Mouse (Mus musculus): ENCODE measurements at regions not wholly inside any gene's neighbourhood (a gene's known extent, or its start where the extent isn't known, plus 50 kb on each side); places are given as distances from the start of the nearest gene placed in this dataset.
"Not testable (repeated sequence)": the region's sequence is repeated elsewhere in the genome, so short reads cannot be mapped to it uniquely, and the experiment has no call there.

DNA sequence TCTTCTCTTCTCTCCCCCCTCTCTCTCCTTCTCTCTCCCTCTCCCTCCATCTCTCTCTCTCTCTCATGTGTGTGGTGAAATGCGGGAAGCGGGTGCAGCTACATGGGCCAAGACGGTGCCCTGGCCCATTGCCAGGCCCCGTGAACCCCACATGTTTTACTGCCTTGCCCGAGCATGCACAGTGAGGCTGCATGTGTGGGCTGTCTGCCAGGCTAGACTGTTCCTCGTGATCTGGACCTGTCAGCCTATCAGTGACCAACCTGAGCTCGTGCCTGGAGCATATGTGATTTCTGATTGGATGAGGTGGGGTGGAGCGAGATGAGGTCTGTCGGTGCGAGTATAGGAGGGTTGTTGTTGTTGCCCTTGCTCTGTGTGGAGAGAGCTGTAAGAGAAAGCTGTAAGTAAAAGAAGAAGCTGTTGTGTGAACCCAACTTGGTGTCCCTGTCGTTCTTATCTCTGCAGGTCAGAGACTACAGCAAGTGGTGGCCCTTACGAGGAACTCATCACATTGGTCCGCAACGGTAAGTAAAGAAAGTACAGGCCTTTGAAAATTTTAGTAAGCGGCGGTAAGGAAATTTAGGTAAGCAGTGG lies 333.8 kb upstream of the Htr2a start:
- intact Hi-C loops (cut with DNase I), result no loop called here
- no peak overlapping the region for H3K27ac ChIP-seq
- TF ChIP-seq CTCF (IDR thresholded peaks at IDR 0.05), result no peak
- DNase-seq (ENCODE audit: extremely low spot score in 1 of 2, low spot score in 2 of 2), result no peak
- no peak overlapping the region for H3K4me3 ChIP-seq

DNA sequence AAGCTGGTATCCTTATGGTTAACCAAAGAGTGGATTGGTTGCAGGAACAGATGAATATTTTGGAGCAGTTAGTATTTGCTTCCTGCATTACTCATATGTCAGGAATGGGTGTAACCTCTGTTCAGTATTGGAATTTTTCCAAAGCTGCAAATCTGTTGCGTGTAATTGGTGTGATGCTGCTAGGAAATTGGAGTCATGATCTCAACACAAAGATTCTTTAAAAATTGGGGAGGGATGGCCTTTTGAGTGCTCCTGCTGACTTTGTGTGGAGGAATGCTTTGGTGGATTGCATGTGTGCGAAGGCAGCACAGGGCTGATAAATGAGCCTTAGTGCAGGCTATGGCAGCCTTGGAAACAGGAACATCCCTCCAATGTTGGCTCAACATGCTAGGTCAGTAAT lies 331.2 kb upstream of the Htr2a start:
- intact Hi-C loops (cut with DNase I); H3K27ac ChIP-seq: not testable (repeated sequence)

DNA sequence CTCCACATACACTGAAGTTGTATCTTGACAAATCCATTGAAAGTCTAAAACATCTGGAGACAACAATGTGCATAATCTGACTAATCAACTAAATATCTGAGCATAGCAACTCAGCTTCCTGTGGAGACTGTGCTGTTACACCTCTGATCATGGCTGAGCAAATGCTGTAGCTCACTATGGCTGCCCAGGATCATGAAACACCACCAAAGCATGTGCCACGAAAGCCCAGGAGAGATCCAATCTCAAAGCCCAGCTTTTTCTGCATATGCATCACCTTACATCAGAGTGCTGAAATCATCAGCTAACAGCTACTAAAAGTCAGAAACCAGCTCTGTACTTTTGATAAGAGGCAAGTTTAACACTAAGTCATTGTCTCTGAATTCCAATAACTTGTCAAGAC lies 313.3 kb upstream of the Htr2a start:
- TF ChIP-seq CTCF (IDR thresholded peaks at IDR 0.05), result no peak
- intact Hi-C loops (cut with DNase I), result no loop called here

More for the DNA sequence above, 331.2 kb upstream of the Htr2a start:
- DNase-seq (ENCODE audit: extremely low spot score in 1 of 2, low spot score in 2 of 2); H3K4me3 ChIP-seq: not testable (repeated sequence)

DNA sequence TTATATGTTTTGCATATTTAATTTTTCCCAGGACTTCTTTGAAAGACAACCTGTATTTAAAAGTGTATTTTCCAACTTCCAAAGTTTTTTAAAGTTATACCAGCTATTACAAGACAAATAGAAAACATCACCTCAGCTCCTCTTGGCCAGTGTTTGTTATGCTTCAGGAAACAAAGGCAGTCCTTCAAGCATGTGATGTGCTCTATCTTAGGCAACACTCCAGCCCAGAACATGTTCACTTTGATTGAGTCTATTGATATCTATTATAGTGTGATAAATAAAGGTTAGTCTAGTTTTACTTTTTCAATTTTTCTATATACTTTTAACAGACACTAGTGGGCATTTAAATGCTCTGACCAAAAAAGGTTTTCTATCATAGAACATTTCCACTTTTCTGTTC lies 289.9 kb upstream of the Htr2a start:
- intact Hi-C loops (cut with DNase I), result no loop called here
- TF ChIP-seq CTCF (IDR thresholded peaks at IDR 0.05), result no peak
- Histone ChIP-seq H3K4me3 (no peak overlapping the region), H3K27ac (no peak overlapping the region)
- DNase-seq (ENCODE audit: extremely low spot score in 1 of 2, low spot score in 2 of 2), result no peak

More for the DNA sequence above, 313.3 kb upstream of the Htr2a start:
- no peak overlapping the region for H3K4me3 ChIP-seq
- no peak for DNase-seq (ENCODE audit: extremely low spot score in 1 of 2, low spot score in 2 of 2)
- no peak overlapping the region for H3K27ac ChIP-seq

DNA sequence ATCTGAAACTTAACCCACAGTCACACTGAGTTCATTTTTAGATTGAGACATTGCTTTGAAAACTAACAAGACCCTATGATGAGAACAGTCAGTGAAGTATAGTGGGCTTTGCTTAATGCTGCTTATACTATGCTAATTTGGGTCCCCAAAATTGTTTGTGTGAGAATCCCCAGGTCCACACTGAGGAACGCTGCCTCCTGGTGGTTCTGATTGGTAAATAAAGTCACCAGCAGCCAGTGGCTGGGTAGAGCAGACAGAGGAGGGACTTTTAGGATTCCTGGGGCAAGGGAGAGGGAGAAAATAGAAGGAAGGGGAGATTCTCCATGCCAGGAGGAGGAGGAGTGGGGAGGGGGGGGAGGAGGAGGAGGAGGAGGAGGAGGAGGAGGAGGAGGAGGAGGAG lies 288.4 kb upstream of the Htr2a start:
- TF ChIP-seq CTCF (IDR thresholded peaks at IDR 0.05), result no peak; the same call in none of the 2 replicates
- Histone ChIP-seq H3K4me3 (no peak overlapping the region), H3K27ac (no peak overlapping the region)
- no peak for DNase-seq (ENCODE audit: extremely low spot score in 1 of 2, low spot score in 2 of 2)
- intact Hi-C loops (cut with DNase I), result no loop called here

DNA sequence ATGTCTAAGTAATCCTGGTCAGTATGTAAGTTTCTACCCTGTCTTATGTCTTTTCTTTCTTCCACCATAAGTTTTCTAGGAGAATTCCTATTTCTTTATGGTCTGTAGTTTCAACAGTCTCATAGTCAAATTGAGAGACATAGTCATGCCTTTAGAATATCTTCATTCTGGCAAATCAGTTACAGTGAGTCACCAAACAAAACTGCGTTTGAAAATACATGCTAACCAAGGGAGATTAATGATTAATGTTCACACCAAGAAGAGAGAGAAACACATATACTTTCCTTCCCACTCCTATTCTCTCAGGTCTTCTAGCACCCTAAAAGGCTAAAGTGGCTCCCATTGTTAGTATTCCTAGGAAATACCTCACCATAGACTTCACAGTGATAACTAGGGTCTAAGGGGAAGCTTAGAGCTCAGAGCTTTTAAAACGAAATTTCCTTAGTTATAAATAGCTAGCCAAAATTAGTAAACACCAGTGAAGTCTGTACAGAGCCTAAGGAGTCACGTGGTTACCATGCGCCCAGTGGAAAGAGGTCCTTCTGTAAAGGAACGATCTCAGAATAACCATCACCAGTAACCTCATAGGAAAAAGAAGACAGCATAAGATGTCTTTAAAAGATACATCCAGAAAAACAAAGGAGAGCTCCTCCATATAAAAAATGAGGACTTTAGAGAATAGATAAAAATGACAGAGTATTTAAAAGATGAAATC lies 281.8 kb upstream of the Htr2a start:
- intact Hi-C loops (cut with DNase I), result no loop called here
- no peak for TF ChIP-seq CTCF (IDR thresholded peaks at IDR 0.05)
- no peak for DNase-seq (ENCODE audit: extremely low spot score in 1 of 2, low spot score in 2 of 2)
- no peak overlapping the region for H3K4me3 ChIP-seq
- H3K27ac ChIP-seq, result no peak overlapping the region

DNA sequence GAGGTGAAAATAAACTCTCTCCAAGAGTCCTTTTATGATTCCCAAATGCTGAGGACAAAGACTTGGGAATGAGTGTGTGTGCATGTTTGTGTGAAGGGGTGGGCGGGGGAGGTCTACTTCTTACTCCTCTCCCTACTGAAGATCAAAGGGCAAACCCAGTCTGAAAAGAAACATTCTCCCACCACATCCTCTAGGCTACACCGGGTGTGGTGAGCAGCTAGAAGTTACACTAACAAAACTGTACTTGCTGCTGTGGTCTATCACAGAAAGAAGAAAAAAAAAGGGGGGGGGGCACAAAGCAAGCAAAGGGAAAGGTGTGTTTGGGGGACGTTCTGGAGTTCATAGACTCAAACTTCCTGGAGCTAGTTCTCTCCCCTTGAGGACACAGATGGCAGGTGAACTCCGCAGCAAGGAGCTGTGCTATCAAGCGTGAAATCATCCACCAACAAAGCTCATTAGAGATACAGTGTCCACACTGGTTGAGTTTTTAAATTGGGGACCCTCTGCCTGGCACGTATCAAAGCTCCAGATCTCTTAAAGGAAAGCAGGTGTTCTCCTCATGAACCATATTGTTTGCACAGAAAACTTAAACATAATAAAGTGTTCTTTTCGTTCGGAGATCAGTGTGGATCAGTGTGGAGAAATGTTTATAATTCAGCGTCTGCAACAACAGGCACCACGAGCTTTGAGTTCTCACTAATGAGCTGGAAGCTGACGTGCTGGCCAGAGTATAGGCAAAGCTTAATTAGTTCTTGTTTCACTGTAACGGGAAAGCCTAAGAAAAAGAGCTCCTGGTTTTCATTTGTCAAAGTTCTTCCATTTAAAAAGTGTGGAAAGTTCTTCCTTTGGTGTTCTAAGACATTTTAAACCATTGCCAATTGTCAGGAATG lies 280.7 kb upstream of the Htr2a start:
- no peak for TF ChIP-seq CTCF (IDR thresholded peaks at IDR 0.05)
- DNase-seq (ENCODE audit: extremely low spot score in 1 of 2, low spot score in 2 of 2), result no peak
- Histone ChIP-seq H3K4me3 (no peak overlapping the region), H3K27ac (no peak overlapping the region)
- intact Hi-C loops (cut with DNase I), result no loop called here

DNA sequence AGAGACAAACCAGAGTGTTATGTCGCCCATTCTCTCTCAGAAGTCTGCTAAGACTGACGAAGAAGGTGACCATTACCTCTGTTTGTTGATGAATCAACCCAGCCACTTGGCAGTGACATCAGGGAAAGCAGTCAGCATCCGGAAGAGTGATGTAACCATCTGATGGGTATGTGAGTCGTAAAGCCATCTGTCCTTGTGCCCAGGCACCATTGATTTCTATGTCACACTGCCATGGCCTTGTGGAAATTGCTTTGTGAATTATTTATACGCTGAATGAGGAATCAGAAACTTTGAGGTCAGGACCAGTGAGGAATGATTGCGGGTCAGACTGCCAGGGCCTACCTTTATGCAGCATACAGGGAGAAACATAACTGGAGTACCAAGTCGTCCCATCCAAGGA lies 256.2 kb upstream of the Htr2a start:
- DNase-seq (ENCODE audit: extremely low spot score in 1 of 2, low spot score in 2 of 2), result no peak
- Histone ChIP-seq H3K27ac (no peak overlapping the region), H3K4me3 (no peak overlapping the region)
- intact Hi-C loops (cut with DNase I), result no loop called here
- TF ChIP-seq CTCF (IDR thresholded peaks at IDR 0.05), result no peak

DNA sequence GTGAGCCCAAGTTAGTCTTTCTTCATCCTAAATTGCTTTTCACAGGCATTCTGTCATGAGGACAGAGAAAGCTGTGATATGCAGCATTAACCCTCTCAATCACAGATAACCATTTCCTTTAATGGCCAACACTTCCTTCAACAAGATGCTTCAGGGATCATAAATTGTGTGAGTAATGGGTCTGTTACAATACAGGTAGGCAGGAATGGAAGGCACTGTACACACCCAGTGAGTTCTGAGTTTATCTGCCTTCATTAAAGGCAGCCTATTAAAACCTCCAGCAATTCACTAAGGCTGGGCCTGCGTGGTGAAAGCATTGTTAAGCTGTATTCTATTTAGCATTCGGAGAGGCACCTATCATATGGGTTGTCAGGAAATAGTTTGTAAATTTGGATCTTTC lies 248.2 kb upstream of the Htr2a start:
- no peak for TF ChIP-seq CTCF (IDR thresholded peaks at IDR 0.05)
- H3K4me3 ChIP-seq, result no peak overlapping the region
- no peak for DNase-seq (ENCODE audit: extremely low spot score in 1 of 2, low spot score in 2 of 2)
- intact Hi-C loops (cut with DNase I), result no loop called here
- H3K27ac ChIP-seq, result no peak overlapping the region

DNA sequence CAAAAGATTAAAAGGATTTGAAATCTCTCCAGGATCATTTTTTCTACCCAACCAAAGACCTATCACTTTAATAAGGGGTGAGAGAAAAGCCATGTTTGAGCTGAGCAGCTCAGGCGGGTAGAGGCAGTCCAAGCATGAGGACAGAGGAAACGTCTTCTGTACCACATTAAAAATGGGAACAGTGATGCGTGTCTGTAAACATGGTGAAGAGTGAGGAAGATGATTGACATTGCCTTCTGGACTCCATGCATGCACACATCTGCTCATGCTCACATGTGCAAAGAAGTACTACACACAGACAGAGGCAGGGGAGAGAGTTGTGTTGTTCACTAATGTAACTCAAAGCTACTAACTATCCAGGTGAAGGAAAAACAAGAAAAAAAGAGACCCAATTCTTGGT lies 243.4 kb upstream of the Htr2a start:
- no peak for TF ChIP-seq CTCF (IDR thresholded peaks at IDR 0.05)
- Histone ChIP-seq H3K4me3 (no peak overlapping the region), H3K27ac (no peak overlapping the region)
- intact Hi-C loops (cut with DNase I), result no loop called here
- DNase-seq (ENCODE audit: extremely low spot score in 1 of 2, low spot score in 2 of 2), result no peak

DNA sequence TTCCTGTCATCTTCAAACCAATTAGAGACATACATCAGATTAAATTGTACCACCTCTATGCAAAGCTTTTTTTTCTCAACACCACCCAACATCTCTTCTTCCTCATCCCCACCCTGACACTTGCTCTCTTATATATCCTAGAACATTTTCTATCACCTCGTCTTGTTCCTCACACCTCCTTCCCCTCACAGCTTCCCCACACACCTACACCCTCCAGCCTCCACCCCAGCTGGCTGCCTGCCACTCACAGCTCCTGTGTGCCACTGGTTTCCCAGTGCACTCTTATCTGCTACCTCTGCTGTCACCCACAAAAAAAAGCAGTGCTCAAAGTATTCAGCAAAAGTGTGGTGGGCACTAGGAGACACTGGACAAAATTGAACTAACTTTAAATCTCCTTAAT lies 231.2 kb upstream of the Htr2a start:
- intact Hi-C loops (cut with DNase I), result loop anchor here (5.0 kb wide), 1 partner anchor 112 kb away; no protein-coding TSS in a partner anchor
- DNase-seq (ENCODE audit: extremely low spot score in 1 of 2, low spot score in 2 of 2), result peak; percentile 48 to 62
- Histone ChIP-seq H3K27ac (no peak overlapping the region), H3K4me3 (no peak overlapping the region)
- TF ChIP-seq CTCF (IDR thresholded peaks at IDR 0.05), result no peak

DNA sequence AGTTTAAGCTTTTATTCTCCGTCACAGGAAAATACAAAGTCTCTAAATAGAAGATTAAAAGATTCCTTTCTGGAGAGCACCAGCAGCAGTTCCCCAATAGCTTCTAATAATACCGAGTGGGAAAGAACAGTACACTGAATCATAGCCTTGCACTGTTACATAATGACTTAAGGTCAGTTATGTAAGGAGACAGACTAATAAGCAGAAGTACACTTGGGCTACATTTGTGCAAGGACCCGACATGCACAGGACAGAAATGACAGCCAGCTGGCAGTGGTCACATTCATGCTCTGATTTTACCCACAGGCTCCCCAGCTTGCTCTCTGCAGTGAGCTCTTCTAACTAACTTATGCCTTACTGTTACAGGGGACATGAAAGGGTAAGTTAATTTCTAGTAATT lies 212.4 kb upstream of the Htr2a start:
- intact Hi-C loops (cut with DNase I), result no loop called here
- H3K27ac ChIP-seq, result no peak overlapping the region
- no peak overlapping the region for H3K4me3 ChIP-seq
- TF ChIP-seq CTCF (IDR thresholded peaks at IDR 0.05), result no peak
- no peak for DNase-seq (ENCODE audit: extremely low spot score in 1 of 2, low spot score in 2 of 2)
